Comparison of ENCODE assay signal across 25 mouse cellular contexts in the genomic region with DNA sequence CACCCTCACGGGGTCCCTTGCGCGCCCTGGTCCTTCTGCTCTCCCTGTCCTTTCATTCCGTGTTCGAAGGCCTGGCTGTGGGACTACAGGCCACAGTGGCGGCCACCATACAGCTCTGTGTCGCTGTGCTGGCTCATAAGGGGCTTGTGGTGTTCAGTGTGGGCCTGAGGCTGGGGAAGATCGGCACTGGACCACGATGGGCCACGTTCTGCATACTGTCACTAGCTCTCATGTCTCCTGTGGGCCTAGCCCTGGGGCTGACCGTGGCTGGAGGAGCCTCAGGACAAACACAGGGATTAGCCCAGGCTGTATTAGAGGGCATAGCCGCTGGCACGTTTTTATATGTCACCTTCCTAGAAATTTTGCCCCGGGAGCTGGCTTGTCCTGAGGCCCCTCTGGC. TPM values are rescaled to one million over a fixed set of nuclear protein-coding genes. Genes with fewer than 3 reads are reported as not detected.
DNase-seq lines count a peak whose midpoint lies in the region; ATAC-seq and TF ChIP-seq lines count a peak whose summit lies in the region.
"Had no signal": no experiment of that assay in that cellular context is flagged by ENCODE, and none has a peak within 500 bp of the region (broad histone marks: within the 10 kb centered on the region; RNA-seq: fewer than 3 reads in every experiment).

No protein-coding gene starts in this region.

- H3K4me3 ChIP-seq in midbrain, embryonic 13.5 days (replicated peaks): no peak overlapping the region
- H3K4me3 ChIP-seq in midbrain, embryonic 10.5 days: no peak overlapping the region
- H3K4me3 ChIP-seq in E14TG2a.4 (replicated peaks; ENCODE audit: low read length): 0 out of 2 replicates have a peak overlapping the region, but pooled peaks have one; percentile 4
- H3K4me3 ChIP-seq: embryonic facial prominence, embryonic 12.5 days had no signal

- no peaks in the 10 kb centered on the region for H3K4me1 ChIP-seq in midbrain, embryonic 13.5 days (replicated peaks)
- 0 out of 2 replicates have a peak, but pooled peaks cover 4% of the 10 kb centered on the region for H3K4me1 ChIP-seq in midbrain, embryonic 10.5 days
- H3K4me1 ChIP-seq in E14TG2a.4 (replicated peaks; ENCODE audit: low read depth, low read length): peaks cover 45% of the 10 kb centered on the region
- H3K4me1 ChIP-seq: embryonic facial prominence, embryonic 12.5 days had no signal

- H3K9ac ChIP-seq in midbrain, embryonic 13.5 days (replicated peaks): 0 out of 2 replicates have a peak overlapping the region, but pooled peaks have one; percentile 16
- H3K9ac ChIP-seq: embryonic facial prominence, embryonic 12.5 days; hindbrain, embryonic 14.5 days had no signal

- WGBS in midbrain, embryonic 13.5 days: 78% methylated on average over 14 of the region's 14 CpGs
- WGBS in midbrain, embryonic 10.5 days: 81% methylated on average over 14 of the region's 14 CpGs

- DNase-seq in heart, adult 11 months: peak; percentile 91
- no peak for DNase-seq in heart, adult 8-10 months (ENCODE audit: low spot score)
- DNase-seq in midbrain, embryonic 10.5 days (ENCODE audit: low spot score): no peak
- peak; percentile 1 for DNase-seq in ES-CJ7 (ENCODE audit: low read depth, low spot score)
- DNase-seq in right cerebral cortex, adult 18-20 months: no peak
- DNase-seq: adrenal gland, postnatal 10 days; cerebellum, adult 11 months; cerebellum, adult 8-10 months; cerebellum, postnatal 14 days; embryo, embryonic 11 days; gastrocnemius, postnatal 14 days; heart, postnatal 10 days had no signal

- H3K9me3 ChIP-seq in midbrain, embryonic 13.5 days: no peaks in the 10 kb centered on the region
- no peaks in the 10 kb centered on the region for H3K9me3 ChIP-seq in midbrain, embryonic 10.5 days (replicated peaks)
- no peaks in the 10 kb centered on the region for H3K9me3 ChIP-seq in E14TG2a.4 (ENCODE audit: low read length)
- H3K9me3 ChIP-seq: embryonic facial prominence, embryonic 12.5 days had no signal

- no peak overlapping the region for H3K27ac ChIP-seq in midbrain, embryonic 13.5 days
- H3K27ac ChIP-seq in midbrain, embryonic 10.5 days (replicated peaks): no peak overlapping the region; the same call in 1 of the 2 replicates
- H3K27ac ChIP-seq: embryonic facial prominence, embryonic 12.5 days; hindbrain, embryonic 14.5 days had no signal

- peaks cover 52% of the 10 kb centered on the region for H3K36me3 ChIP-seq in midbrain, embryonic 13.5 days
- H3K36me3 ChIP-seq in midbrain, embryonic 10.5 days: peaks cover 31% of the 10 kb centered on the region
- peaks cover 19% of the 10 kb centered on the region for H3K36me3 ChIP-seq in E14TG2a.4 (ENCODE audit: insufficient read depth, low read length)

- H3K4me2 ChIP-seq in midbrain, embryonic 13.5 days (replicated peaks): no peak overlapping the region
- H3K4me2 ChIP-seq: embryonic facial prominence, embryonic 12.5 days; hindbrain, embryonic 14.5 days had no signal

- ATAC-seq in midbrain, embryonic 13.5 days: no peak
- ATAC-seq: forebrain, embryonic 16.5 days; intestine, embryonic 16.5 days had no signal

- no peak for TF ChIP-seq CTCF in E14TG2a.4 (conservative IDR thresholded peaks at IDR 0.05; ENCODE audit: low read length)

- H3K27me3 ChIP-seq in midbrain, embryonic 13.5 days: no peaks in the 10 kb centered on the region
- no peaks in the 10 kb centered on the region for H3K27me3 ChIP-seq in midbrain, embryonic 10.5 days (ENCODE audit: low read depth, poor library complexity, severe bottlenecking)
- H3K27me3 ChIP-seq in E14TG2a.4 (ENCODE audit: insufficient read depth, low read length): peaks cover 16% of the 10 kb centered on the region
- H3K27me3 ChIP-seq: embryonic facial prominence, embryonic 12.5 days had no signal

RNA-seq across cellular contexts. Expression of gene Slc39a2, which starts 2.4 kb away (rescaled TPM):
- under 1 TPM in 2 of 4 experiments, not detected in 2; 0.17 to 0.44 TPM for total RNA-seq in heart, adult 8-10 months (2022)
- 1.8 and 2.0 TPM in 2 replicates for polyA plus RNA-seq in midbrain, embryonic 13.5 days (2015; fragmentation: Nextera tagmentation; extraction: Ambion mirVana)
- polyA plus RNA-seq in midbrain, embryonic 10.5 days (2016; fragmentation: Nextera tagmentation; extraction: Ambion mirVana): 0.58 and 0.65 TPM in 2 replicates
- total RNA-seq: common myeloid progenitor, adult 5-6 weeks; hematopoietic stem cell, adult 5-6 weeks; MEL had no signal

RNA-seq across cellular contexts. Expression of gene Mettl17, which starts 10.4 kb away (rescaled TPM):
- total RNA-seq in heart, adult 8-10 months (2022): 10 to 100 TPM; 17.9 to 26.4 (median 22.7) TPM
- polyA plus RNA-seq in midbrain, embryonic 13.5 days (2015; fragmentation: Nextera tagmentation; extraction: Ambion mirVana): 82.7 and 87.6 TPM in 2 replicates
- polyA plus RNA-seq in midbrain, embryonic 10.5 days (2016; fragmentation: Nextera tagmentation; extraction: Ambion mirVana): 40.6 and 46.3 TPM in 2 replicates

RNA-seq across cellular contexts. Expression of gene Ndrg2, which starts 18.9 kb away (rescaled TPM):
- total RNA-seq in heart, adult 8-10 months (2022): 1,000 to 10,000 TPM; 1,477 to 1,608 (median 1,523) TPM
- polyA plus RNA-seq in midbrain, embryonic 13.5 days (2015; fragmentation: Nextera tagmentation; extraction: Ambion mirVana): 66.6 and 69.7 TPM in 2 replicates
- 8.4 and 11.1 TPM in 2 replicates for polyA plus RNA-seq in midbrain, embryonic 10.5 days (2016; fragmentation: Nextera tagmentation; extraction: Ambion mirVana)

RNA-seq across cellular contexts. Expression of gene Tppp2, which starts 23.2 kb away (rescaled TPM):
- not detected for total RNA-seq in heart, adult 8-10 months (2022)
- polyA plus RNA-seq in midbrain, embryonic 13.5 days (2015; fragmentation: Nextera tagmentation; extraction: Ambion mirVana): not detected in 2 replicates
- polyA plus RNA-seq in midbrain, embryonic 10.5 days (2016; fragmentation: Nextera tagmentation; extraction: Ambion mirVana): not detected in 2 replicates
- total RNA-seq: adrenal gland, postnatal 10 days; adrenal gland, postnatal 4 days; common myeloid progenitor, adult 5-6 weeks; heart, postnatal 10 days; hematopoietic stem cell, adult 5-6 weeks; MEL had no signal
- polyA plus RNA-seq: brain, embryonic 14.5 days; embryonic facial prominence, embryonic 12.5 days; forebrain, embryonic 16.5 days; heart, embryonic 14.5 days; hindbrain, embryonic 14.5 days; intestine, embryonic 16.5 days had no signal

RNA-seq across cellular contexts. Expression of gene Rnase13, which starts 27.5 kb away (rescaled TPM):
- total RNA-seq in heart, adult 8-10 months (2022): not detected
- not detected in 2 replicates for polyA plus RNA-seq in midbrain, embryonic 13.5 days (2015; fragmentation: Nextera tagmentation; extraction: Ambion mirVana)
- polyA plus RNA-seq in midbrain, embryonic 10.5 days (2016; fragmentation: Nextera tagmentation; extraction: Ambion mirVana): not detected in 2 replicates
- total RNA-seq: adrenal gland, postnatal 10 days; adrenal gland, postnatal 4 days; common myeloid progenitor, adult 5-6 weeks; gastrocnemius, adult 18-20 months; gastrocnemius, postnatal 14 days; heart, postnatal 10 days; hematopoietic stem cell, adult 5-6 weeks; MEL had no signal
- polyA plus RNA-seq: brain, embryonic 14.5 days; embryonic facial prominence, embryonic 12.5 days; forebrain, embryonic 16.5 days; heart, embryonic 14.5 days; hindbrain, embryonic 14.5 days; intestine, embryonic 16.5 days had no signal

Comparison
In these comparisons a context has a peak if more than half of its experiments do, and no peak if none do; other contexts are left out.
1. DNase-seq: peak in heart, adult 11 months (single experiment) and ES-CJ7 (single experiment); none in heart, adult 8-10 months (single experiment), midbrain, embryonic 10.5 days (single experiment) and right cerebral cortex, adult 18-20 months (single experiment).